Mouse (Mus musculus) spleen, adult 2 months (tissue): ENCODE measurements around the gene Tesk1. TPM values are rescaled to one million over a fixed set of nuclear protein-coding genes. Genes with fewer than 3 reads are reported as not detected.
A peak's percentile ranks its signal among the peaks of the same experiment; 100 is the strongest.
"Not testable (repeated sequence)": the region's sequence is repeated elsewhere in the genome, so short reads cannot be mapped to it uniquely, and the experiment has no call there.

Source experiments
- DNase-seq, 2 experiments: peaks; one replicate each; pipeline versions ENCODE4 v3.0.0 to v3.0.0-alpha.2; 2012 to 2021; ENCODE audit warnings: low spot score in 2 of 2, low read depth in 1 of 2
- H3K27ac ChIP-seq: fragments of 200-500 bp; 2 replicates; pipeline ENCODE4 v1.5.1; 2012; ENCODE audit warnings: low read length, inconsistent platforms; ENCODE audit not compliant: insufficient read depth
- H3K27me3 ChIP-seq: fragments of 200-500 bp; 2 replicates; pipeline ENCODE4 v1.6.1; 2012; ENCODE audit warnings: mild to moderate bottlenecking, moderate library complexity, low read length, inconsistent platforms; ENCODE audit not compliant: control insufficient read depth, insufficient read depth
- H3K36me3 ChIP-seq: fragments of 200-500 bp; 2 replicates; pipeline ENCODE4 v1.6.1; 2012; ENCODE audit warnings: mild to moderate bottlenecking, low read length, inconsistent platforms; ENCODE audit not compliant: control insufficient read depth, insufficient read depth
- H3K4me1 ChIP-seq: fragments of 200-500 bp; 2 replicates; pipeline ENCODE4 v1.6.1; 2011; ENCODE audit warnings: inconsistent platforms; ENCODE audit not compliant: control insufficient read depth, insufficient read depth, insufficient read length
- H3K4me3 ChIP-seq: fragments of 200-500 bp; 2 replicates; pipeline ENCODE4 v1.5.1; 2011; ENCODE audit warnings: mild to moderate bottlenecking, inconsistent platforms; ENCODE audit not compliant: insufficient read depth, insufficient read length; ENCODE audit errors: extremely low read depth
- CTCF ChIP-seq: fragments of 200-500 bp; IDR thresholded peaks from 2 replicates; pipeline ENCODE4 v1.5.1; 2011; ENCODE audit warnings: mild to moderate bottlenecking, inconsistent platforms; ENCODE audit not compliant: insufficient read depth, insufficient read length, insufficient replicate concordance; ENCODE audit errors: extremely low read depth
- POLR2A ChIP-seq: fragments of 200-500 bp; IDR thresholded peaks from 2 replicates; pipeline ENCODE4 v1.6.1; 2011; ENCODE audit warnings: low read depth, low read length, inconsistent platforms
- whole genome bisulfite sequencing: fragments of 180-500 bp; shearing (Covaris S2); methylation state at CpG from one replicate; pipeline ENCODE4 v1.1.7; 2018; 5-methylcytosine and 5-hydroxymethylcytosine counted together
- polyA plus RNA-seq: library from polyadenylated mRNA; depleted of rRNA; stranded (reverse); fragments of >200 nt; gene quantifications from 2 replicates; pipeline ENCODE4 v1.2.3, GENCODE M21; 2012

Tesk1 gene
- polyA plus RNA-seq, 1 experiment = 49.6 TPM

- 36% methylated on average over 24 of the region's 24 CpGs for WGBS
- TF ChIP-seq CTCF (peak; percentile 62; the same call in 1 of the 2 replicates), POLR2A (no peak)
- Histone ChIP-seq H3K4me1 (peaks cover 50% of the 10 kb centered on the region; the same call in 1 of the 2 replicates), H3K36me3 (no peaks in the 10 kb centered on the region), H3K27me3 (no peaks in the 10 kb centered on the region), H3K27ac (peak overlapping the region; percentile 96), H3K4me3 (peak overlapping the region; percentile 28; the same call in 1 of the 2 replicates)
- DNase-seq = peak; percentile 63 to 87
Observed at GRCm38 (mm10) chr4:43478906-43479832, 37.4 kb downstream of the Tesk1 start.

- Histone ChIP-seq H3K4me3 (no peak overlapping the region), H3K27me3 (no peaks in the 10 kb centered on the region), H3K4me1 (peaks cover 37% of the 10 kb centered on the region; the same call in 1 of the 2 replicates), H3K27ac (no peak overlapping the region), H3K36me3 (no peaks in the 10 kb centered on the region)
- TF ChIP-seq CTCF (no peak), POLR2A (no peak)
- DNase-seq = no peak
- WGBS = 83% methylated on average over 5 of the region's 5 CpGs
Observed at GRCm38 (mm10) chr4:43480985-43481384, 39.2 kb downstream of the Tesk1 start.

GRCm38 (mm10) chr4:43481894-43482456 is 40.2 kb downstream of the Tesk1 start:
- TF ChIP-seq POLR2A (no peak), CTCF (no peak)
- no peaks in the 10 kb centered on the region for H3K36me3 ChIP-seq
- DNase-seq = peak in 1 of 2 experiments; percentile 34
- no peaks in the 10 kb centered on the region for H3K27me3 ChIP-seq
- 16% methylated on average over 7 of the region's 7 CpGs for WGBS
- H3K4me1 ChIP-seq = peaks cover 29% of the 10 kb centered on the region; the same call in 1 of the 2 replicates
- H3K27ac ChIP-seq = peak overlapping the region; percentile 63
- H3K4me3 ChIP-seq = peak overlapping the region; percentile 52

DNA sequence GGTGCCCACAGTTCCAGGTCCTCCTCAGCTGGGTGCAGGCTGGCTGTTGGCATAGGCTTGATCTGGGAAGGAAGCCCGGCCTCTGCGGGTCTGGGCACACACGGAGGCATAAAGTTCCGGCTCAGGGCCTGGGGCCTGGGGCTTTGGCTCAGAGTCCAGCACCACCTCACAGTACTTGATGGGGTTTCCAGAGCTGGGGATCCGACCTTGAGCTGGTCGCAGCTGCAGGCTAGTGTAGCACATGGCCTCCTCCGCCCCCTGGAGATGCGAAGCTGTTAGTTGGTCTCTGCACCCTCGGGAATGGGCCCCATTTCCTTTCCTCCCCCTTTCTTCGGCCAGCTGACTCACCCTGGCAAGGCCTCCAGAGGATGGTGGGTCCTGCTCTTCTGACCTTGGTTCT is 40.9 kb downstream of the Tesk1 start:
- Histone ChIP-seq H3K4me3 (peak overlapping the region; percentile 52), H3K27ac (peak overlapping the region; percentile 63), H3K4me1 (peaks cover 29% of the 10 kb centered on the region; the same call in 1 of the 2 replicates), H3K27me3 (no peaks in the 10 kb centered on the region), H3K36me3 (no peaks in the 10 kb centered on the region)
- 22% methylated on average over 10 of the region's 10 CpGs for WGBS
- no peak for TF ChIP-seq CTCF
- no peak for DNase-seq

GRCm38 (mm10) chr4:43483535-43484091 is 41.9 kb downstream of the Tesk1 start, which contains the start of gene Sit1:
Gene Sit1 (minus strand): TSS chr4:43483734.
- DNase-seq = peak in 1 of 2 experiments; percentile 40
- 26% methylated on average over 12 of the region's 12 CpGs for WGBS
- no peaks in the 10 kb centered on the region for H3K27me3 ChIP-seq
- TF ChIP-seq POLR2A = no peak
- no peak for TF ChIP-seq CTCF
- peak within 1 kb of the TSS; percentile 52 for H3K4me3 ChIP-seq
- peak within 1 kb of the TSS; percentile 63 for H3K27ac ChIP-seq
- no peaks in the 10 kb centered on the region for H3K36me3 ChIP-seq
- peaks cover 27% of the 10 kb centered on the region; the same call in 1 of the 2 replicates for H3K4me1 ChIP-seq

DNA sequence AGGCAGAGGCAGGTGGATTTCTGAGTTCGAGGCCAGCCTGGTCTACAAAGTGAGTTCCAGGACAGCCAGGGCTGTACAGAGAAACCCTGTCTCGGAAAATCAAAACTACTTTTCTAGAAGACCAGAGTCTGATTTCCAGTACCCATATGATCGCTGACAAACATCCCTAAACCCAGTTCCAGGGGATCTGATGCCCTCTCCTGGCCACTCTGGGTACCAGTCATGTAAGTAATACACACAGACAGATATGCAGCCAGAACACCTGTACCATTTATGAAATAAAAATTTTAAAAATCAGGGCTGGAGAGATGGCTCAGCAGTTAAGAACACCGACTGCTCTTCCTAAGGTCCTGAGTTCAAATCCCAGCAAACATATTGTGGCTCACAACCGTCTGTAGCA is 43.9 kb downstream of the Tesk1 start:
- not testable (repeated sequence) for DNase-seq, H3K27me3 ChIP-seq, H3K36me3 ChIP-seq, H3K27ac ChIP-seq, H3K4me3 ChIP-seq
- peaks cover 21% of the 10 kb centered on the region; the same call in 1 of the 2 replicates for H3K4me1 ChIP-seq
- 92% methylated on average over 5 of the region's 5 CpGs for WGBS
